Mouse (Mus musculus): ENCODE data around the gene Cyba.

The Cyba gene

DNA sequence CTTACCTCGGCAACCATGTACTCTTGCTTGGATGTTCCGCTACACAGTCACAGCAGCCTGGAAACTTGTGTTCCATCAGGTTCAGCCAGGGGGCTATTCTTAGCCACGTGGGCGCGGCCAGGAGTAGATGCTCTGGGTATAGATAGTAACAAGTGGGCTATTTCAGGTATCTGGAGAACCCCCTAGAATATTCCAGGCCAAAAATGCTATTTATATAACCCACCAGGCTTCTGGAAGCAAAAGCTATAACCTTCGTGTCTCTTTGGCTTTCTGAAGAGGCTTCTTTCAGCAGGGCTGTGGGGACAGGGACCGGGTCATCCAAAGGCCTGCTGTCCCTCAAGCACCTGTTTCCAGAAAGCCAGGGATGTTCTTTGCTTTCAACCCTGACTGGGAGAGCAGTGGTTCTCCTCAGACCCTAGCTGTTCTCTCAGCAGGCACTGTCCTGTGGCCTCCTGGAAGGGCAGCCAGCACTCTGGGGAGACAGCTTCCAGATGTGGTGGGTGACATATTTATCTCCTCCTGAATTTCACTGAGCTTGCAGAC is 18.5 kb upstream of the Cyba start:
- DNase-seq = peak in 1 of 2 experiments; percentile 3

DNA sequence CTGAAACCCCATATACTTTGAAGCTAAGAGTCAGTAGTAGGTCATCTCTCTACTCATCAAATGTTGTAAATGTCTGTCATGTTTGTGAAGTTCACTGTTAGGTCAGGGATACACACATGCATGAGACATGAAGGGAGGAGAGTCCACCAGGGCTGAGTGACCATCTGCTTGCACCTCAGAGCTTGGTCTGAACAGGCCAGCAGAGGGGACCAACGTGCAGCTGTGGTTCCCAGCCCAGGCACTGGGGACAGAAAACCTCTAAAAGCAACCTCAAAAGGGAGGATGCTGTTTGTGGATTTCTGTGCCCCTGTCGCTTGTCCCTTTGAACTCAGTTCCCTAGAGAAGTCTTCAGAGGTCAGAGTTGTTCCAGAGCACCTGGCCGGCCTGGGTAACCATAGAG is 12.5 kb upstream of the Cyba start:
- DNase-seq = no peak

DNA sequence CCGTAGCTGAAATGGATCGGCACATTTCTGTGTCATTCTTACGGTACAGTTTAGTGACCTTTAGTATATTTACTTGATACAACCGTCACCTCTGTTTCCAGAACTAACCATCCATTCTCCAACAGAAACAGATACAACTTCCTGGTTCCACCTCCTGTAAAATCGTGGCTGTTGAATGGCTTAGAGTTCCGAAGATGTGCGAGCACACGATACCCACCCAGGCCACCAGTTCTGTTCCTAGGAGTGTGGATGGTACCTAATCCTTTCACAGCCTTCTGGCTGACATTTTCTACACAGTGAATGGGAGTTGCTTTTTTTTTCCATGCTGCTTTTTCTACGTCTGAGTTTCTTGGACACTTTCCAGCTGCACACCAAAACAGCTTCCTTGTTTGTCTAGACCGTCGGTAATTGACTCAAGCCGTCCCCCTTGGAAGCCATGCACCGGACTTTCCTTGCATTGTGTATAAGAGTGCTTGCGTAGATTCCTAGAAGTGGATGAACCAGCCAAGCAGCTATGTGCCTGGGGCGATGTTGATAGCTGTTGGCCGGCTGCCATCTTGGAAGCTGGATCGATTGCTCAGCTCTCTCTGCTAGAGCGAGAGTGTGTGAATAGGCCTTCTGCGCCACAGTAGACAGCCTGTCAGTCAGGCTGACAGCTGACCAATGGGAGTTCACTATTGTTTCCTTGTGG is 11.5 kb upstream of the Cyba start:
- no peak for DNase-seq

DNA sequence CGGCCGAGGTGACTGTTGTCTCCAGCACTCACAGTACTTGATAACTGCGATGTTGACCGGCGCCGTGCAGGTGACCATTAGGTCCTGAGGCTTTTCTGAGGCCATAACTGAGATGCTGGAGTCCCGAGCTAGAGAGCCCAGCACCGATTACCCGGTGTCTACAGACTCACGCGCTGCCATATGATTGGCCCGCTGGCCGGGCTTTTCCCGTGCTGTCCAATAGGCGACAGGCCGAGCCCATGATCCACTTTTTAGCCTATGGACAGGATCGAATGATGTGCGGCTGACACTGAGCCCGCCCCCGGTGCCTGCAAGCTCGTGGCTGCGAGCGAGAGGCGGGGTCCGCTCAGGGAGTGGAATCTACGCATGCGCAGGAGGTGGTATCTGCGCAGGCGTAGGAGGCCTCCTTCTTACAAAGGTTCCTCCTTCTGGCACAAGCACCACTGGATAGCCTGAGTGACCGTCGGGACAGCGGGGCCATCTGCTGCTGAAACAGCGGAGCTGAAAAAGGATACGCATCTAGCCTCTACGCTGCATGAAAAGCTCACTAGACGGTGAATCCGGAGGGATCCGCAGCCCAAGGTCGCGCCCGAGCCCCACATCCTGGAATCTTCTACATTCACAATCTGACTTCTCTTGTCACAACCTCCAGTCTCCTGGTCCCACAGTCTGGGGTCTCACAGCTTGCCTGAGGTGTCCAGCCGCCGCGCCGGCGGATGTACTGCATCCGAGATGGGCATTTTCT is 10.7 kb upstream of the Cyba start, which contains the start of gene Mvd:
TSS of gene Mvd (minus strand) at position 161 of the 745 bp plus-strand sequence.
- DNase-seq = peak; percentile 96 to 99

DNA sequence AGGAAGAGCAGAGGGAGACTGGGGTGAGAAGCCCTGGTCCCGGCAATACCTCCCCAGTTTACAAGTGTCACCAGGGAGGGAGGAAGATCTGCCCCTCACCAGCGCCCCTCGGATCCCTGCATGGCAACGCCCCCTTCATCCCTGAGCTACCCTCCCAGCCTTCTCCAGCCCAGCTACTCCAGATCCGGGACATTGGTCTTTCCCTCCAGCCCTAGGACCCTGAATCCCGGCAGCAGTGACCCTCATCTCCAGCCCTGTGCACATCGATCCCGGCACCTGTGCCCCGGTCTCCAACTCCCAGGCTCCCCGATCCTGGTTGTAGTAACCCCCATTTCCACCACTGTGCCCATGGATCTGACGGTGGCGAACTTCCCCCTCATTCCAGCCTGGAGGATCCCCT is 10.1 kb upstream of the Cyba start:
- DNase-seq = peak in 1 of 2 experiments; percentile 32

DNA sequence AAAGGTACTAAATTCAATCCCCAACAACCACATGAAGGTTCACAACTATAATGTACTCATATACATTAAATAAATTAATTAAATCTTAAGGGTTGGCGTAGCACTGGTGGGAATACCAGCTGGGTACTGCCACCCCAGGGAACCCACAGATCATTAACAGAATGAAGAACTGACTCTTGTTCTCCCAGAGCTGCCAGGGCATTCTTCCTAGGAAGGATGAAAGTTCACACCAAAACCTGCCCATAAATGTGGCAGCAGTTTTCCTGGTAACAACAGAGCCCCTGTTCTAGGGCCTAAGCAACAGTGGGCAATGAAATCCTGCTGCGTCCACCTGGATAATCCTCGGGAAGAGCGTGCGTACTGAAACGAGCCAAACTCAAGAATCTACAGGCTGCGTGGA is 9.6 kb upstream of the Cyba start:
- no peak for DNase-seq

DNA sequence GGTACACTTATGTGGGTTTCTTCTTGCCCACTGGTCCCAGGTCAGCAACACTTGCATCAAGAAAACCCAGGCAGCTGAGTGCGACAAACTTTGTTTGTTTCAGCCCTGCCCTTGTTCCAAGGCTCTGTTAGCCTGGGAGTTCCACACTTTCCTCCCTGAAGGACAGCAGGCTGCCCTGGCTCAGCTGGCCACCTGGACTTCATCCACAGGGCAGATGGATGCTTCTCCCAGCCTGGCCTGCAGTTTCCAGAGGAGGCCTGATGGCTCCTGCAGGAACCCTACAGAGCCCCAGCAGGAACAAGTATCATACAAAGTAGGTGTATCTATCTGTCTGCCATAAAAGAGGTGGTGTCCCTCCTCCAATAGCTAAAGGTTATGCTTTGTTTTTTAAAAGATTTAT is 8.6 kb upstream of the Cyba start:
- DNase-seq = no peak

DNA sequence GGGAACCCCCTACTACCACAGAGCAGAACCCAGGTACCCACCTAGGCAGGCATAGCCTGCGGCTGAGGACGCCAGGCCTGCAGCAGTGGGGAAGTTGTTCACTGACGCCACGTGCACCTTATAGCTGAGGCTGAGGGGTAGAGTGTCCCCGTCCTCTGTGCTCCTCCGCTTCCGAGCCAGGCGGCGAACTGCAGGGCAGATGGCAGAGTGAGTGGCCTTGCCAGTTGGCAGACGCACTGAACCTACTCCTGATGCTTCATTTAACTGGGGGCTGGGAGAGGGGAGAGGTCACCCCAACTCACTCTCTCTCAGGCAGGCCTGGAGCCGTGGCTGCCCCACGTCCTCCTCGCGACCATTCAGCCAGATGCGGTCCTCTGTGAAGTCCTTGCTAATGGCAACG is 6.6 kb upstream of the Cyba start:
- no peak for DNase-seq

DNA sequence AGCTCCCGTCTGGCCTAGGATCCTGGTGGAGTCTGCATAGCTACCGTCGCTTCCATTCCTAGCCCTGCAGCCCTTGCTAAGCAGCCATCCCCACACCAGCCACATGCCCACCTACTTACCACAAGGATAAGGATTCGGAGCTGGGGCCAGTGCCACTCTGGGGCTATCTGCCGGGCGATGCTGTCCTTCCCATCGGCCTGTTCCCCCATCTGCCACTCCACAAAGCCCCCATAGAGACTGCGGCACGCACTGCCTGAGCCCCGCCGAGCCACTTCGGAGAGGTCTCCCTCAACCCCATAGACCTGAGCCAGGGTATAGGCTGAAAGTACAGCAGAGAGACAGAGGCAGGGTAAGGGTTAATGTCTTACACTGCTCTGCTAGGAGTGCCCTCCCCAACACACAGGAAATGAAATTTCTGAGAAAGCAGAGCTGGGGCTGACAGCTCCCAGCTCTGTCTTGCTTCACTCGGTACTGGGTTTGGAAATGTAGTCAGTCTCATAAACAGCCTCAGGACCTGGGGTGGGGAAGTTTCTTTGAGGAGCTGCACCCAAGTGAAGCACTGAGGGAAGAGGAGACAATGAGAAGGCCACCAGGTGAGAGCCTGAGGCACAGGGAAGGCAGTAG is 5.1 kb upstream of the Cyba start:
- peak in 1 of 2 experiments; percentile 32 for DNase-seq

DNA sequence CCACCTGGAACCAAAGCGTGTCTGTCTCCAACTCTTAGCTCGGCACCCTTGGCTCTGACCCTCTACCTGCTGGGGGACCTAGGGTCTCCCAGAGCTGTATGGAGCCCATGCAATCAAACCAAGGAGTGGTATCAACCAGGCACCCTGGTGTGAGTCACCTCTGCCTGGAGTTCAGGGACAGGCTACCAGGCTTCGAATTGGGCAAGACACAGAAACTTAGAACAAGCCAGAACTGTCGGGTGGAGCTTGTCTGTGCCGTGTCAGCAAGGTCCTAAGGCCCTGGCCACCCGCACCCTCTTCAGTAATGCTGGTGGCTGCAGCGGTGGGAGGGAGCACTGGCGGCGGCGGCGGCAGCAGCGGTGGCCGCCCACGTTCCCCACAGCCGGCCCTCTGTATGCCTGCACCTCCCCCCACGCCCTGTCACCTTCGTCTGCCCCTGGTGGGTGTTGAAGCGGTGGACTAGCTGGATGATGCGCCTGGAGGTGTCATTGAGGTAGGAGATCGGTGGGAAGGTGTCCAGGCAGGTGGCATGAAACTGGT is 3.9 kb upstream of the Cyba start:
- DNase-seq = no peak

DNA sequence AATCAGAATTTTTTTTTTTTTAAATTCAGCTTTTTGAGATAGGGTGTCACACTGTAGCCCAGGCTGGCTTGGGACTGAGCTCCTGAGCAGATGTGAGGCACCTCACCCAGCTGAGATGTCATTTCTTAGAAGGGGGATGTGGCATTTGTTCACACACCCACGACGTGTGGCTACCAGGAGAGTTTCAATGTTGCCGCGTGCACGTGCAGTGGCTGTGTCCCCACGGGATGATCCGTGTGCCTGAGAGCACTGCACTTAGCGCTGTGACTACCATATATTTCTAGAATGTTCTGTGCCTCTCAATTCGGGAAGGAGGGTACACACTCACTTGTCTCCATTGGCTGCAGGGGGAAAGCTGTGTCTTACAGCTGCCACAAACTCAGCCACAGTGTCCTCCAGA is 3.4 kb upstream of the Cyba start:
- no peak for DNase-seq

DNA sequence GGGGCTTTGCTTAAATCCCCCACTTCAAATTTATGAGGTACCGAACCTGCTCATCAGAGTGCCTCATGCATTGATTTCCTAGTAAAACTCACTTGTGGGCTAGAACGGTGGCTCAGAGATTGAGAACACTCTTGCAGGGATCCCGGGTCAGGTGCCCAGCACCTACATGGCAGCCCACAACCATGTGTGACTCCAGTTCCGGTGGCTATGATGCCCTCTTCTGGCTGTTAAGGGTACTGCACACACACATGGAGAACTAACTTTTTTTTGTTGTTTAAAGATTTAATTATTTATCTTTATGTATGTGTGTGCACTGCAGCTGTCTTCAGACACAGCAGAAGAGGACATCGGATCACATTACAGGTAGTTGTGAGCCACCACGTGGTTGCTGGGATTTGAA is 2.6 kb upstream of the Cyba start:
- no peak for DNase-seq

DNA sequence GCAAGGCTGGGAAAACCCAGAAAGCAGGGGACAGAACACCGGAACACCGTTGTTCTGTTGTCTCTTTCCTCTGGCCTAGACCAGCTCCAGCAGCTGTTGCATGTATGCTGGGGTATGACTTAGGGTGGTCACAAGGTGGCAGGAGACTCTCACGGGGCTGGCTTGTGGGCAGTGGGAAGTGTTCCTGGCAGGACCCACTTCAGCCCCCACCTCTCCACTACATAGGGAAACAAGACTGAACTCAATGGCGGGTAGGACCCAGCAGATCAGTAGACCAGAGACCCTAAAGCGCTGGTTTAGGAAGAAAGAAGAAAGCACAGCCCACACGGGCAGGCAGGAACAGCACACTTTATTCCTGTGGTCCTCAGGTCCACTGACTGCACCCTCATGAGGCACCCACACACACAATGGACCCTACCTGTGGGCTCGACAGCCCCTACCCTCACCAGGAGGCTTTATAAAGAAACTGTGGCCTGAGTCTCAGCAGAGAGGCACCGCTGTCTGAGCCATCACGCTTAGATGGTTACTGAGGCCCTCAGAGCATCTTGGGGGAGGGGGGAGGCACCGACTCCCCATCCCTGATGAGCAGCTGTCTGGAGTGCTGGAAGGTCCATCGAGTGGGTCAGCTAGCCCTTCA is 657 bp upstream of the Cyba start:
- DNase-seq = no peak

DNA sequence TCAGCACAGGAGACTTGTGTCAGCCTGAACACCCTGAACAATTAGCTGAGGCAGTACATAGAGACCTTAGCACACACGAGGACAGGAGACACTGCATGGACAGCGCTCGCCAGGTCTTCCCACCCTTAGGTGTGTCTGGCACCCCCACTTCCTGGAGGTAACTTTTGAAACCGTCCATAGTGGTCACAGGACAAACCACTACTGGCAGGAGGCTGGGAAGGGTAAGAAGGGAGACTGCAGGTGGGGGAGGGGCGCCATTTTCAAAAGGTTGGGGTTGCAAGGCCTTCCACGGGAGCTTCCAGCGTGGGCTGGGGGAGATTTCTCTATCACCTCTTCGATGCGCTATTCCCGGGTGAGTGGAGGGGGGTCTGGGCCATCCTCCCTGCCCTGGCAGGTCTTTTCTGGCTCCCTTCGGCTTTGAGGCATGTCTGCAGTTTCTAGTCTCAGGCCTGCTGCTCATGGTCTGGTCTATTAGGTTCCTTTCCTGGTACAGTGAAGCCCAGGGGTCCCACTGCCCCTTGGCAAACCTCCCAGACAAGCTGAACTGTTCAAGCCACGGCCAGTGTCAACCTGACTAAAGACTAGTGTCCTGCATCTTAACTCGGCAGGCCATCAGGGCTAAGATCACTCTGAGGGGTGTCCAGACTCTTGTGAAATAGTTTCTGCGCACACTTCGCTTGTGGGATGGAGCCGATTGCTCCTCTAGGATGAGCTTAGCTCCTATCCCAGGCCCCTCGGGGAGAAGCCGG is 862 bp downstream of the Cyba start:
- DNase-seq = peak; percentile 46 to 61

DNA sequence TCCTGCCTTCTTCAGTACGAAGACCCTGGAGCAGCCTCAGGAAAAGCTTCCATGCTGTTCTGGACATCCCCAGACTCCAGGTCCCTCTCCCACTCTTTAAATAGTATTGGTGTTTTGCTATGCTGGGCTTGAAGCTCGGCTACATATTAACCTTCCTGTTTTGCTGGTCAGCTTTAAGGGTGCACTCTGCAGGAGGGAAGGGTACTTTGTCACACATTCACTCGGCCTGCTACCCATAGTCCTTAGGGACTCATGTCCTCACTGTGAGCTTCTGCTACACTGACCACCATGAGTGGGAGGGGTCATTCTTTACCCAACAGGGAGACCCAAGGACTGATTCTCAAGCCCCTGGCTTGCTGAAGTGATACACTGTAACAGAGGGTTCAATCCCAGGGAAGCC is 2.1 kb downstream of the Cyba start:
- no peak for DNase-seq

DNA sequence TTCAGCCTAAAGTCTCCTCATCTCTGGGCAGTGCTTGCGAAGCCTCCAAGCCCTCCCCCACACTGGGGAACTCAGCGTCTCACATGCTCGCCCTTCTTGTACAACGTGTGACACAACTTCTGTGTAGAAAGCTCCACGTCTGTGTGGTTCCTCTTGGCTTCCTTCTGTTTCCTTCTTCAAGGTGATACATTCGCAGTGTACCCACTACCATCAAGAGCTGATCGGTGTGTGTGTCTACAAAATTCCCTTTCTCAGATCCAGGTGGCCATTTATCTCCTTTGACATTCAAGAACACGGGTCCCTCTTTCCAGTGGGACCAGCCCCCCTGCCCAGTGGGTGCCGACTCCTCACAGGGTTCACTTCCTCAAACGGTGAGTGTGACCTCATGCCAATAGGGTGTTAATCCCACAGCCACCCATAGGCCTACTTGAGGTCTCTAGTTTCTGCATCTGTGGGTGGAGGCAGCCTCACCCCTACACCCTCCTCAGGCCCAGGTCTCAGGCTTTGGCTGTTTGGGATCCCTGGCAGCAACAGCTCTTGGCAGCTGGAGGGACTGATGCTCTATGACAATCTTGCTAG is 2.6 kb downstream of the Cyba start:
- DNase-seq = no peak

DNA sequence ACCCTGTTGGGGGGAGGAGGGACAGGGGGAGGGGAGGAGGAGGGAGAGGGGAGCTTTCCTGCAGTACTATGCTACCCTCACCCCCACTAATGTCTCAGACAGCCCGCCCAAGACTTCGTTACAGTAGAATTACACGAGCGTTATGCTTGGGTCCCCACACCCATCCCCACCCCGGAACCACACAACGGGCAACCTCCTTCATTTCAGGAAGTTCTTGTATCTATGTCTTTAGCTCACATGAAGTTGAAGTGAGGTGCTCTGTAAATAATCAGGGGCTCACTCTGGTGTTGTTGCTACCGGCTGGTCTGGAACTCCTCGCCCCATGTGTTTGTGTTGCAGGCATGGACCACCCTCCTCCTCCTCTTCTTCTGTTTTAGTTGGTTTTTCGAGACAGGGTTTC is 4.6 kb downstream of the Cyba start:
- no peak for DNase-seq

DNA sequence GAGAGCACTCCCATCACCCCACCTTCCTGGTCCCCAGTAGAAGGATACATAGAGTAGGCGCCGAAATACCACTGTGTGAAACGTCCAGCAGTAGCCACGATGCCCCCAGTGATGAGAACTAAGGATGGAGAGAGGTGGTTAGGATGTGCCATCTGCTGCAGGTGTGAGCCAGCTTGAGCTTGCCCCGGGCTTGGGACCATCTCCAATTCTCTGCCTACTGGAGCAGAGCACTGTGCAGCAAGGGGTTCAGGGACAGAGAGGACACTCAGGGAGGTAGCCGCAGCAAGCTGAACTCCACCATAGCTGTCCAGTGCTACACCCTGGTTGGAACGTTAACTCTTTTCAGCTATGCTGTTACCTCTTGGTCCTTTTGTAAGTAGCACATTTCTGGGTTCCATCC is 5.1 kb downstream of the Cyba start:
- no peak for DNase-seq

DNA sequence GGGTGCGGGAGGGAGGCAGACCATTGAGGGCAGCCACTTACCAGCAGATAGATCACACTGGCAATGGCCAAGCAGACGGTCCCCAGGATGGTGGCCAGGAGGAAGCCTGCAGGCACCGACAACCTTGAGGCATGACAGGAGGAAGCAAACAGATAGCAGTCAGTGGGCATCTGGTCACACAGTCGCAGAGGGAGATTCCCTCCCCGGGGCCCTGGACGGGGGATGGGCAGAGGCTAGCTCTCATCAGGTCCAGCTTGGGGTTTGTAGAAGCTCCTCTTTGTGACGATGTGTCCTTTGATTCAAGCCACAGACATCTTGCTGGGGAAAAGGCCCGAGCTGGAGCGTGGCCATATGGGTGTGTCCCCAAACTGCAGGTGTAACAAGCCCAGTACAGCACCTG is 6.6 kb downstream of the Cyba start:
- DNase-seq = no peak

DNA sequence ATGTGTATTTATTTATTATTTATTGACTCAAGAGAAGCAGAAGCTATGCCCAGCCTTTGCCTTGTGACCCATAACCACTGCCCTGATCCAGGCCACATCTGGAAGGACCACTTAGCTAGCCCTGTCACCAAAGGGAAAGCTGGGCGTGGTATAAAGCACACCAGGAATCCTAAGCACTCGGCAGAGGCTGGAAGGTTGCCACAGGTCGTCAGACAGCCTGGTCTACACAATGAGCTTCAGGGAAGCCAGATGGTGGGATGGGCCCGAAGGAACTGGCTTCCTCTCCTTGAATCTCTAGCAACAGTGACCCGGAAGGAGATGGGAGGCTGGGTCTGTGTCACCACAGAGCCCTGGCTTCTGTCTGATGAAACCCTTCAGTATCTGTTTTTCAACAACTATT is 9.1 kb downstream of the Cyba start:
- DNase-seq = no peak

DNA sequence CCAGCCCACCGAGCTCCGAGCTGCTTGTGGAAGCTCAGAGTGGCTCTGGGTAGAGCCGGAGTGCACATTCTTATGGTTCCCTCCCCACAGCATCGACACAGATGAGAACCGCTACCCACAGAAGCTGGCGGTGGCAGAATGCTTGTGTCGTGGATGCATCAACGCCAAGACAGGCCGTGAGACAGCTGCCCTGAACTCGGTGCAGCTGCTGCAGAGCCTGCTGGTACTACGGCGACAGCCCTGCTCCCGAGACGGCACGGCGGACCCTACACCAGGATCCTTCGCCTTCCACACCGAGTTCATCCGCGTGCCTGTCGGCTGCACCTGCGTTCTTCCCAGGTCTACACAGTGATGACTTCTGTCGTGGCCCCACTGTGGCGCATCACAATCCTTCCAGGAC is 9.5 kb downstream of the Cyba start:
- peak in 1 of 2 experiments; percentile 9 for DNase-seq

All from thymus, postnatal 36 days (tissue).